Mouse (Mus musculus) ES-E14 (cell line): Measurements from ENCODE around the gene Cbx2. TPM values are rescaled to one million over a fixed set of nuclear protein-coding genes. Genes with fewer than 3 reads are reported as not detected.
A peak's percentile ranks its signal among the peaks of the same experiment; 100 is the strongest.

ENCODE experiments used
- DNase-seq: peaks from one replicate; pipeline ENCODE4 v3.0.0-alpha.2; 2013; ENCODE audit warnings: low read depth, low spot score
- H3K27ac ChIP-seq: 2 replicates; pipeline ENCODE4 v1.5.1; 2012; ENCODE audit warnings: low read depth, mild to moderate bottlenecking, low read length, moderate library complexity, mixed read lengths; ENCODE audit not compliant: poor library complexity, insufficient read depth, severe bottlenecking
- H3K36me3 ChIP-seq: 2 replicates; pipeline ENCODE4 v1.6.1; 2012; ENCODE audit warnings: mild to moderate bottlenecking, low read length, moderate library complexity, mixed read lengths; ENCODE audit not compliant: control insufficient read depth, poor library complexity, insufficient read depth, severe bottlenecking
- H3K4me1 ChIP-seq, 2 experiments: fragments of 150-350 bp in 1 of 2; sonication (generic) in 1 of 2; 2 replicates each; pipeline ENCODE4 v1.6.1; 2012; ENCODE audit warnings: low read length in 2 of 2, mild to moderate bottlenecking in 1 of 2, mixed read lengths in 1 of 2; ENCODE audit not compliant: control insufficient read depth in 2 of 2, insufficient read depth in 2 of 2, poor library complexity in 1 of 2
- H3K4me3 ChIP-seq, 2 experiments: fragments of 150-350 bp in 1 of 2; sonication (generic) in 1 of 2; 2 replicates each; pipeline ENCODE4 v1.5.1; 2012; ENCODE audit warnings: low read length in 2 of 2, low read depth in 1 of 2, mild to moderate bottlenecking in 1 of 2, mixed read lengths in 1 of 2; ENCODE audit not compliant: insufficient read depth in 1 of 2, poor library complexity in 1 of 2, severe bottlenecking in 1 of 2
- H3K9ac ChIP-seq: 2 replicates; pipeline ENCODE4 v1.6.1; 2012; ENCODE audit warnings: low read depth, mild to moderate bottlenecking, low read length, mixed read lengths; ENCODE audit not compliant: poor library complexity, insufficient read depth, severe bottlenecking
- H3K9me3 ChIP-seq: fragments of 150-350 bp; sonication (generic); 2 replicates; pipeline ENCODE4 v1.6.1; 2012; ENCODE audit warnings: low read depth, mild to moderate bottlenecking, low read length; ENCODE audit not compliant: control insufficient read depth, insufficient read depth
- CHD2 ChIP-seq: IDR thresholded peaks from 2 replicates; pipeline ENCODE4 v1.6.1; 2014; ENCODE audit warnings: mild to moderate bottlenecking, low read depth, low read length, inconsistent platforms
- HCFC1 ChIP-seq: IDR thresholded peaks from 2 replicates; pipeline ENCODE4 v1.6.1; 2012; ENCODE audit warnings: low read length, inconsistent platforms, borderline replicate concordance; ENCODE audit not compliant: insufficient read depth
- MAFK ChIP-seq: IDR thresholded peaks from 2 replicates; pipeline ENCODE4 v1.6.1; 2014; ENCODE audit warnings: mild to moderate bottlenecking, low read depth, low read length, inconsistent platforms; ENCODE audit not compliant: insufficient read depth
- ZC3H11A ChIP-seq: IDR thresholded peaks from 2 replicates; pipeline ENCODE4 v1.6.1; 2012; ENCODE audit warnings: low read depth, mild to moderate bottlenecking, inconsistent platforms, low read length, borderline replicate concordance
- ZNF384 ChIP-seq: IDR thresholded peaks from 2 replicates; pipeline ENCODE4 v1.6.1; 2012; ENCODE audit warnings: low read depth, low read length, inconsistent platforms
- in situ Hi-C, 2 experiments: fragments of 600-800 bp; cut with MboI; formaldehyde crosslinking; loops; one replicate each; pipeline ENCODE4 v1.15.1; 2025; ENCODE audit warnings: low sequenced_read_pairs in 2 of 2, inconsistent platforms in 1 of 2; ENCODE audit not compliant: unreplicated experiment in 2 of 2
- total RNA-seq: library from RNA; depleted of rRNA; stranded (reverse); fragments of 300-350 nt; gene quantifications from 2 replicates; pipeline ENCODE4 v1.2.3, GENCODE M21; 2012

Gene Cbx2
- total RNA-seq, 1 experiment: 13.9 TPM

DNA sequence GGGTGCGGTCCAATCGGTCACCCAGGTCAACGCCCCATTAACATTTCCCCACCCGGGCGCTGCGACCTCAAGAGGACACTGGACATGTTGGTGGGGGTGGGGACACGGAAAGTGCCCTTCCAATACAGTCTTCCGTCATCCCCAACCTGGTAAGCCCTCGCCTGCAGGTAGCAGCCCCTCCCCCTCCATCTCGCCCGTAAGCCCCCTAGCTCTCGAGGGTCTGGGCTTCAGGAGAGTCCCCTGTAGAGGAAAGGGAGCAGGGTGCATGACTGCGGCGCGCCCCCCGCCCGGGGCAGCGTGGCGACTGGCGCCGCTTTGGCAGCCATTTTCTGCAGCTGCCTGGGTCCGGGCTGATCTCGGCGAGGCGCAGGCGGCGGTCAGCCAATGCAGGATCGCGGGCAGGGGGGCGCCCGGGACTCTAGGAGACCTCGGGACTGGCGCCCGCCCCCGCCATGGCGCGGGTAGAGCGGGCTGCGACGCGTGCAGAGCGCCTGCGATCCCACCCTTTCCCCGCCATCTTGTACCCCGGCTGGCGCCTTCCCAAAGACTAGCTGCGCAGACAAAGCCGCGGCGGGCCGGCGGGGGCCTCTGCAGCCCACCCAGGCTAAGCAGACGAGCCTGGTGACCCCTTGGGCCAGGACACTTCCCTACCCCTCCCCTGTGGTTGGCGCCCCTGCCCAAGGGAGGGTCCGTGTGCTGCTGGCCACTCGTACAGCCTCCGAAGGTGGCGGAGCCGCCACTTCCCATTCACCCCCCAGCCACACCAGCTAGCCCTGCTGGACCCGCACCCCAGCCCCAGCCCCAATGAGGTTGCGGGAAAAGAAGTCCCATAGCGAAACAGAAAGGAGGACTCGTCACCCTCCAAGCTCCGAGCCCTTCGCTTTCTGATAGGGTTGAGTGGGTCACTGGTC is 33.8 kb downstream of the Cbx2 start:
- DNase-seq: no peak
- Histone ChIP-seq H3K36me3 (no peaks in the 10 kb centered on the region), H3K9ac (peak overlapping the region; percentile 50), H3K9me3 (no peaks in the 10 kb centered on the region), H3K4me3 (peak overlapping the region; percentile 36 to 55), H3K27ac (no peak overlapping the region), H3K4me1 (peaks cover 0 to 30% of the 10 kb centered on the region in 2 experiments; a peak in 1 of 4 replicates)
- TF ChIP-seq MAFK: no peak
- peak; percentile 34; the same call in 1 of the 2 replicates for TF ChIP-seq CHD2
- TF ChIP-seq ZNF384: no peak
- TF ChIP-seq ZC3H11A: no peak
- in situ Hi-C loops: loop anchor here in 1 of 2 experiments (10.0 kb wide), 1 partner anchor 1178 kb away; the partner anchor contains the start of gene Bahcc1

GRCm38 (mm10) chr11:119057291-119057690 is 34.5 kb downstream of the Cbx2 start:
- peaks cover 0 to 28% of the 10 kb centered on the region in 2 experiments; a peak in 1 of 4 replicates for H3K4me1 ChIP-seq
- in situ Hi-C loops: loop anchor here in 1 of 2 experiments (10.0 kb wide), 1 partner anchor 1178 kb away; the partner anchor contains the start of gene Bahcc1
- H3K27ac ChIP-seq: no peak overlapping the region
- TF ChIP-seq ZNF384 (no peak), MAFK (no peak)
- H3K9ac ChIP-seq: no peak overlapping the region
- no peak overlapping the region for H3K4me3 ChIP-seq
- H3K9me3 ChIP-seq: no peaks in the 10 kb centered on the region
- H3K36me3 ChIP-seq: no peaks in the 10 kb centered on the region
- DNase-seq: no peak

- TF ChIP-seq MAFK: no peak
- TF ChIP-seq ZC3H11A: no peak
- TF ChIP-seq ZNF384: no peak
- TF ChIP-seq HCFC1: no peak
- TF ChIP-seq CHD2: no peak
- Histone ChIP-seq H3K4me3 (peak overlapping the region in 1 of 2 experiments; percentile 6; a peak in 1 of 4 replicates), H3K9me3 (no peaks in the 10 kb centered on the region), H3K4me1 (peaks cover 0 to 22% of the 10 kb centered on the region in 2 experiments; a peak in 1 of 4 replicates), H3K9ac (no peak overlapping the region), H3K27ac (no peak overlapping the region), H3K36me3 (no peaks in the 10 kb centered on the region)
- no peak for DNase-seq
- in situ Hi-C loops: loop anchor here in 1 of 2 experiments (10.0 kb wide), 1 partner anchor 1176 kb away; the partner anchor contains the start of gene Bahcc1
Measured at GRCm38 (mm10) chr11:119058041-119058995, 35.6 kb downstream of the Cbx2 start.

DNA sequence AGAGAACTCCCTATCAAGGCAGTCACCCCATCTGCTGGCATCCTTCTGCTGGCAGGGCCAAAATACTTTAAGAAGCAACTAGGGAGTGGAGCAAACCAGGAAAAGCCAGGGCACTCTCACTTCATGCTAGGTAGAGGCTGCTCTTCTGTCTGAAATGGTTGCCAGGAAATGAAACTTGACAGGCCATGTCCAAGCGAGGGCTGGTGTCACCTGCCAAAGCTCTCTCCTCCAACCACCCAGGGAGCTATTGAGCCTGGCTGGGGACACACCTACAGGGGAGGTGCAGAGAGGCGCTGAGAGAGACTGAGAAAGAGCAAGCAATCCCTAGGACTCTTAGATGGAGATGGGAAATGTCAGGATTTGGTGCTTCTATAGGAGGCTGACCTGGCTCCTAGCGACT is 36.5 kb downstream of the Cbx2 start:
- Histone ChIP-seq H3K36me3 (no peaks in the 10 kb centered on the region), H3K9ac (no peak overlapping the region), H3K9me3 (no peaks in the 10 kb centered on the region), H3K4me3 (no peak overlapping the region), H3K27ac (no peak overlapping the region), H3K4me1 (peaks cover 0 to 19% of the 10 kb centered on the region in 2 experiments; a peak in 1 of 4 replicates)
- TF ChIP-seq CHD2: no peak
- TF ChIP-seq ZC3H11A: no peak
- no peak for TF ChIP-seq MAFK
- TF ChIP-seq ZNF384: no peak
- TF ChIP-seq HCFC1: no peak
- DNase-seq: no peak
- in situ Hi-C loops: loop anchor here in 1 of 2 experiments (10.0 kb wide), 1 partner anchor 1176 kb away; the partner anchor contains the start of gene Bahcc1
